Mouse (Mus musculus): ENCODE results near the gene Dhodh. TPM values are rescaled to one million over a fixed set of nuclear protein-coding genes. Genes with fewer than 3 reads are reported as not detected.

The Dhodh gene
- total RNA-seq (2017) = 17.4 and 17.6 TPM in 2 replicates

DNA sequence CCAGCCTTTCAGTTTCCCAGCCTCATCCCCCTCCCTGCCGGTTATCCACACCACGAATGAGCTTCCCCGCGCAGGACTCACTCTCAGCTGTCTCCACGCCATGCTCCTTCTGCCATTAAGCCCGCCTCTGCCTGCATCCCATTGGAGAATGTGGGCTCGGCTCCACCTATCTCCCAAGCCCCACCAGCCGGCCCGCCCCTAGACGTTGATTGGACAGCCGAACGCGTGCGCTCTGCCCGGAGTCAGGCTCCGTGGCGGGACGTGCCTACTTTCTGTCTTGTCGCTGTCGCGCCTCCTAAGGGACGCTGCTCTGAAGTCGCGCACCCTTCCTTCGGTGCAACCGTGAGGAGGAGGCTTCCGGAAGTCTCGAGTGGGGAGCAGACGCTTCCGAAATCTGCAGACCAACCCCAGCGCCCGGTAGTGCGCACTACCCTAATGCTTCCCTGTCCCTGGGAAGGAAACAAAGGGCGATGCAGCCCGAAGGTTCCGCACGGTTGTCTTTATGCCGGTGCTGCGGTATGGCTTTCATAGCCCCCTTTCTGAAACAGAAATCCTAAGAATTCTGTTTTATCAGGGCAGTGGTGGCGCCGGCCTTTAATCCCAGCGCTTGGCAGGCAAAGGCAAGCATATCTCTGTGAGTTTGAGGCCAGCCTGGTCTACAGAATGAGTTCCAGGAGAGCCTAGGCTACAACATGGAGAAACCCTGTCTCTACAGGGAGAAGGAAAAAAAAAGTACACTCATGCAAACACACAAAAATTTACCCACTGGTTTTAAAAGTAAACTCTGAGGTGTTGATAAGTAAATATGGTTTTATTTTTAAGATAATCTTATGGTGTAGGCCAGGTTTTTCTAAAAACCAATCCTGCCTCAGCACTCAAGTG, at the start of gene Dhodh:
TSS of gene Dhodh (minus strand) at position 403 of the 882 bp plus-strand sequence.
- ATAC-seq (replicated peaks in 1 of 2; ENCODE audit: insufficient read depth in 1 of 2, low FRiP score in 2 of 2, low TSS enrichment in 1 of 2, low read depth in 1 of 2, poor library complexity in 2 of 2, severe bottlenecking in 2 of 2) = peak; percentile 98 to 99

- ATAC-seq (replicated peaks in 1 of 2; ENCODE audit: insufficient read depth in 1 of 2, low FRiP score in 2 of 2, low TSS enrichment in 1 of 2, low read depth in 1 of 2, poor library complexity in 2 of 2, severe bottlenecking in 2 of 2) = no peak
Measured at GRCm38 (mm10) chr8:109656860-109657259, 48.4 kb upstream of the Dhodh start.

GRCm38 (mm10) chr8:109650801-109651200, 42.3 kb upstream of the Dhodh start:
- no peak for ATAC-seq (replicated peaks in 1 of 2; ENCODE audit: insufficient read depth in 1 of 2, low FRiP score in 2 of 2, low TSS enrichment in 1 of 2, low read depth in 1 of 2, poor library complexity in 2 of 2, severe bottlenecking in 2 of 2)

DNA sequence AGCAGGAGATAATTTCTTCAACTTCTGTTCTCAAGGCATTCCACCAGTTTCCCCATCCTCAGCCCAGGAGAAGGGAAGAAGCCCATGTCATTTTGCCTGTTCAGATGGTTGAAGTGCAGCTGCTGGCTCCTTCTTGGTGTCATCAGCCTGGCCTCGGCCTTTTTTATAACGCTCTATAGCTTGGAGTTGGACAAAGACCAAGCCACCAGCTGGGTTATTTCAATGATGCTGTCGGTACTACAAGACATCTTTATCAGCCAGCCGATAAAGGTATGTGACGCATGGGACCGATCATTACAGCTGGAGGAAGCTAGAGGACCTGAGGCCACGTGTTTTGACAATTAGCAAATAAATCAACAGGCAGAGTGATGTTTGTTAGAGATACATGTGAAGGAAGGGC, 40.0 kb upstream of the Dhodh start:
- ATAC-seq (replicated peaks in 1 of 2; ENCODE audit: insufficient read depth in 1 of 2, low FRiP score in 2 of 2, low TSS enrichment in 1 of 2, low read depth in 1 of 2, poor library complexity in 2 of 2, severe bottlenecking in 2 of 2) = no peak

- ATAC-seq (replicated peaks in 1 of 2; ENCODE audit: insufficient read depth in 1 of 2, low FRiP score in 2 of 2, low TSS enrichment in 1 of 2, low read depth in 1 of 2, poor library complexity in 2 of 2, severe bottlenecking in 2 of 2) = no peak
Measured at GRCm38 (mm10) chr8:109647331-109647730, 38.9 kb upstream of the Dhodh start.

DNA sequence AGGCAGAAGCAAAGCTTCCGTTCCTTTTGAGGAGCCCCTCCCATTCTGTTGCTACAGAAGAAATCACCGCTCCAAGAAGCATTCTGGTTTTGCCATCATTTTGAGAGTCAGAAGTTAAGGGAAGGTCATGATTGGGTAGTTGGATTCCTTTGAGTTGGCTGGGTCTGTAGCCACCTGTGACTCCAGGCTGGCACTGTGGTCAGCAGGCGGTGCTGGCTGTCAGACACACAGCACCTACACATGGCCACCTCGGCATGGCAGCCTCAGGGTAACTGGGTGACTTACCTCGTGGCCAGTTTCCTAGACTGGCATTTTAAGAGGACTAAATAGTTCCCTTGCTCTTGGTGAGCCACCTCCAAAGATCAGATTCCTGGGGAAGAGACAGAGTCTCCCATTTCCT, 32.8 kb upstream of the Dhodh start:
- no peak for ATAC-seq (replicated peaks in 1 of 2; ENCODE audit: insufficient read depth in 1 of 2, low FRiP score in 2 of 2, low TSS enrichment in 1 of 2, low read depth in 1 of 2, poor library complexity in 2 of 2, severe bottlenecking in 2 of 2)

DNA sequence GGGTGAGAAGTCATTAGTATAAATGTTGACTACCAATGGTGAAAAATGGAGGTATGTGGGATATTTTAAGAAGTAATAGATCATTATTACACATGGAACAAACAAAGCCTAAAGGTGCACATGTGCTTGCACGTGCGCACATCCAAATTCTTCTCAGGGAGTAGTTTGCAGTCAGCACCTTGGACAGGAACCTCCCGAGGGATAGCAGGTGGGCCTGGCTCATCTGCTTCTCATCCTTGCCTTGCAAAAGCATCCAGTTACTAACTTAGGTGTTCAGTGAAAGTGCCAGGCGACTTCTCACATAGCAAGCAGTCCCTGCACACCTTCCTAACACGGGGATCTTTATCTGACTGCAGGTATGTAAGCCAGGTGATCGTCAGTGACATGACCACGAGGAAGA, 31.9 kb upstream of the Dhodh start:
- no peak for ATAC-seq (replicated peaks in 1 of 2; ENCODE audit: insufficient read depth in 1 of 2, low FRiP score in 2 of 2, low TSS enrichment in 1 of 2, low read depth in 1 of 2, poor library complexity in 2 of 2, severe bottlenecking in 2 of 2)

- ATAC-seq (replicated peaks in 1 of 2; ENCODE audit: insufficient read depth in 1 of 2, low FRiP score in 2 of 2, low TSS enrichment in 1 of 2, low read depth in 1 of 2, poor library complexity in 2 of 2, severe bottlenecking in 2 of 2) = no peak
Measured at GRCm38 (mm10) chr8:109638851-109639250, 30.4 kb upstream of the Dhodh start.

- no peak for ATAC-seq (replicated peaks in 1 of 2; ENCODE audit: insufficient read depth in 1 of 2, low FRiP score in 2 of 2, low TSS enrichment in 1 of 2, low read depth in 1 of 2, poor library complexity in 2 of 2, severe bottlenecking in 2 of 2)
Measured at GRCm38 (mm10) chr8:109635146-109635545, 26.7 kb upstream of the Dhodh start.

DNA sequence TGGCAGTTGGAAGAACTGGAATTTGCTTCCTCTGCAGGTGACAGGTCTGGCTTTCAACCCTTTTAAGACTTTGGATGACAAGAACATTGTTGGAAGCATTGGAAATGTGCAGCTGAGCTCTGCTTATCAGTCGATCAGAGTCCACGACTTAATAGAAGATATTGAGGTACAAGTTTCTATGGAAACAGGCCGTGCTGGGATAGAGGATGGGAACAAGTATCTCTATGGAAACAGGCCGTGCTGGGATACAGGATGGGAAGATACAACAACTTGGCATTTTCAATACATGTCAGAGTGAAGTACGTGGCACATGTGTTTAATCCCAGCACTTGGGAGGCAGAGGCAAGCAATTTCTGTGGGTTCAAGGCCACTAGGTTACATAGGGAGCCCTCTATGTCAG, 24.0 kb upstream of the Dhodh start:
- ATAC-seq (replicated peaks in 1 of 2; ENCODE audit: insufficient read depth in 1 of 2, low FRiP score in 2 of 2, low TSS enrichment in 1 of 2, low read depth in 1 of 2, poor library complexity in 2 of 2, severe bottlenecking in 2 of 2) = no peak

DNA sequence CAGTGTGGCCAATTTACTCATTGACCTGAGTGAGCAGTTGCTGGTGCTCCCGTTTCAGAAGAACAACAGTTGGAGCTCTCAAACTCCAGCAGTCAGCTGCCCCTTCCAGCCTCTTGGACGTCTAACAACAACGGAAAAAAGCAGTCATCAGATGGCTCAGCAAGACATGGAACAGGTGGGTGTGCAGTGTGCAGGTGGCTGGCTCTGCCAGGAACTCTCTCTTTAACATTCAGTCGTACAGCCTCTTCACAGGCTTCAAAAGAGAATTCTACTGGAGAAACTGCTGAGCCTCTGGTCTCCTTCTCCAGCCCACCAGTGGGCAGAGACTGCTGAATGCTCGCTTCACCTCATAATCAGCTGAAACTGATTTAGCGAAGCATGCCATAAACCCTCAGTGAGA, 20.2 kb upstream of the Dhodh start:
- no peak for ATAC-seq (replicated peaks in 1 of 2; ENCODE audit: insufficient read depth in 1 of 2, low FRiP score in 2 of 2, low TSS enrichment in 1 of 2, low read depth in 1 of 2, poor library complexity in 2 of 2, severe bottlenecking in 2 of 2)

GRCm38 (mm10) chr8:109615569-109615968, 7.1 kb upstream of the Dhodh start:
- no peak for ATAC-seq (replicated peaks in 1 of 2; ENCODE audit: insufficient read depth in 1 of 2, low FRiP score in 2 of 2, low TSS enrichment in 1 of 2, low read depth in 1 of 2, poor library complexity in 2 of 2, severe bottlenecking in 2 of 2)

- peak; percentile 56 to 63 for ATAC-seq (replicated peaks in 1 of 2; ENCODE audit: insufficient read depth in 1 of 2, low FRiP score in 2 of 2, low TSS enrichment in 1 of 2, low read depth in 1 of 2, poor library complexity in 2 of 2, severe bottlenecking in 2 of 2)
Measured at GRCm38 (mm10) chr8:109614243-109615210, 6.1 kb upstream of the Dhodh start, which contains the start of gene Pkd1l3. TSS of gene Pkd1l3 (plus strand) at chr8:109614517.

DNA sequence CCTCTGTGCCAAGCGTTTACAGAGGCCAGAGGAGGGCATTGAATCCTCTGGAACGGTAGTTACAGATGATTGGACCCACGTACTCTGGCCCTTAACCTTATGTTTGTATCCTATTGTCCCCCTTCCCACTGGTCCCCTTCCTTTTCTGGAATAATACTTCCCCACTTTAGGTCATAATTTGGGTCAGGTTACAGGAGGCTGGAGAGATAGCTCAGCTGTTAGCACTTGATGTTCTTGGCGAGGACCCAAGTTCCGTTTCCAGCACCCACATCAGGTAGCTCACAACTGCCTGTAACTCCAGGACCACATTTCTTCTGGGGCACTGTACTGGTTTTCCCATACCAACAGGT, 655 bp upstream of the Dhodh start:
- ATAC-seq (replicated peaks in 1 of 2; ENCODE audit: insufficient read depth in 1 of 2, low FRiP score in 2 of 2, low TSS enrichment in 1 of 2, low read depth in 1 of 2, poor library complexity in 2 of 2, severe bottlenecking in 2 of 2) = no peak

DNA sequence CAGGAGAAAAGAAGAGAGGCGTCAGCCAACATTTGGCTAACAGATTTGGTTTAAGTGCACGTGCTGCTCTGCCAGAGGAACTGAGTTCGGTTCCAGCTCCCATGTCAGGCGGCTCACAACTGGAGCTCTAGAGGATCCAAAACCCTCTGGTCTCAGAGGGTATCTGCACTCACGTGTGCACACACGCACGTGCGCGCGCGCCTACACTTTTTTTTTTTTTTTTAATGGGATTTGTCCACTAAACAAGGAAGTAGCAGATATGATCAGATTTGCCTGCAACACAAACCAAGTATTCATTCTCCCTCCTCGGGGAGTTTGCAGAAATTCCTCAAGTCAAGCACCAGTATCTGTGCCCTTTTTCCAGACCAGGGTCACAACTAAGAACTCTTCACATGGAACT, 823 bp downstream of the Dhodh start:
- ATAC-seq (replicated peaks in 1 of 2; ENCODE audit: insufficient read depth in 1 of 2, low FRiP score in 2 of 2, low TSS enrichment in 1 of 2, low read depth in 1 of 2, poor library complexity in 2 of 2, severe bottlenecking in 2 of 2) = no peak

GRCm38 (mm10) chr8:109606725-109607124, 1.7 kb downstream of the Dhodh start:
- no peak for ATAC-seq (replicated peaks in 1 of 2; ENCODE audit: insufficient read depth in 1 of 2, low FRiP score in 2 of 2, low TSS enrichment in 1 of 2, low read depth in 1 of 2, poor library complexity in 2 of 2, severe bottlenecking in 2 of 2)

DNA sequence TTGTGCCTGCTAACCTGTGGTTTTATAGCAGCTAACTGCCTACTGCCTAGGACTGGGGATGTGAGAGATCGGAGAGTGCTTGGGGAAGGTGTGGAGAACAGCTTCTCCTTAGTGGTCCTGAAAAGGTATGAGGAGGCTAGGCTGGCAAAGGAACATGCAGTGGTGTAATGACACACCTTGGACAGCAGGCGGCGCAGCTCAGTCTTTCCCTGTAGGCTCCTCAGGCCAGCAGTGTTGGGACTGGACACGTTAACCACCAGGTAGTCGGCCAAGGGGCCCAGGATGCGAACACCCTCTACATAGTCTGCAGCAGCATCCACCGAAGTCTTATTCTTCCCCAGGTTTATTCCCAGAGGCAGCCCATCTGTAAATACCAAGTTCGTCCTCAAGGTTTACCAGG, 12.6 kb downstream of the Dhodh start:
- peak; percentile 66 to 78 for ATAC-seq (replicated peaks in 1 of 2; ENCODE audit: insufficient read depth in 1 of 2, low FRiP score in 2 of 2, low TSS enrichment in 1 of 2, low read depth in 1 of 2, poor library complexity in 2 of 2, severe bottlenecking in 2 of 2)

DNA sequence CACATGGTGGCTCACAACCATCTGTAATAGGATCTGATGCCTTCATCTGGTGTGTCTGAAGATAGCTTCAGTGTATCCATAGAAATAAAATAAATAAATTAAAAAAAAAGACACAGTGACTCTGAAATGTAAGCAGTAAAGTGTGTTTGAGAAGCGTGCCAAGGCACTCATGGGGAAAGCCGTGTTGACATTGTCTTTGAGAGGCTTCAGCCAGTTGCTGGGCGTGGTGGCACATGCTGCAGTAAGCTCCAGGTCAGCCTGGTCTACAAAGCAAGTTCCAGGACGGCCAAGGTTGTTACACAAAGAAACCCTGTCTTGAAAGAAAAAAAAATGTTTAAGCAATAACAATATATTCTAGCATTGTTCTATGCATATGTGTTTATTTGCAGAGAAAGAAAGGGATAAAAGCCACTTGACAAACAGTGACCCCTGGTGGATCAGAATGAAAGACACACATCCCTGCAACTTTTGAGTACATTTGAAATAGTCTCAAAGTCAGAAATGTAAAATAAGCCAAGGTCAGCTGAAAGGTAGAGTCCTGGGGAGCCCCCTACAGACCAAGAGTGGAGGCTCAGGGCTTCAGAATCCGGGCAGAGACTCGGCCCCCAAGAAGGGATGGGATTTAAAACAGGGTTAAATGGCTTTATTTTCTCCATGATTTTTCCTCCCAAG, 15.2 kb downstream of the Dhodh start:
- ATAC-seq (replicated peaks in 1 of 2; ENCODE audit: insufficient read depth in 1 of 2, low FRiP score in 2 of 2, low TSS enrichment in 1 of 2, low read depth in 1 of 2, poor library complexity in 2 of 2, severe bottlenecking in 2 of 2) = peak; percentile 50 to 63; a peak in 3 of 4 replicates

Data from hematopoietic stem cell, adult 5-6 weeks (primary cell).